16 mouse cellular contexts compared by ENCODE assay signal in genomic region chr10:86196414-86197025, GRCm38 (mm10).
"Had no signal": no experiment of that assay in that cellular context is flagged by ENCODE, and none has a peak within 500 bp of the region (broad histone marks: within the 10 kb centered on the region; RNA-seq: fewer than 3 reads in every experiment).

No protein-coding gene starts in this region.

- H3K4me2 ChIP-seq: liver, embryonic 13.5 days; liver, embryonic 15.5 days; lung, embryonic 14.5 days; midbrain, embryonic 11.5 days; midbrain, embryonic 13.5 days; midbrain, embryonic 15.5 days; neural tube, embryonic 12.5 days; stomach, embryonic 15.5 days had no signal

- ATAC-seq: liver, postnatal 0 days; midbrain, embryonic 13.5 days; midbrain, embryonic 15.5 days had no signal

- H3K4me3 ChIP-seq: liver, embryonic 13.5 days; liver, embryonic 15.5 days; megakaryocyte, embryonic 14.5 days; midbrain, embryonic 13.5 days; midbrain, embryonic 15.5 days; neural tube, embryonic 12.5 days; stomach, embryonic 15.5 days had no signal

- H3K9me3 ChIP-seq: liver, embryonic 13.5 days; liver, embryonic 15.5 days; megakaryocyte, embryonic 14.5 days; midbrain, embryonic 13.5 days; midbrain, embryonic 15.5 days; neural tube, embryonic 12.5 days; stomach, embryonic 15.5 days had no signal

- H3K27ac ChIP-seq: liver, embryonic 13.5 days; liver, embryonic 15.5 days; macrophage; midbrain, embryonic 13.5 days; midbrain, embryonic 15.5 days; neural tube, embryonic 12.5 days; stomach, embryonic 15.5 days; stomach, postnatal 0 days had no signal

- H3K36me3 ChIP-seq: liver, embryonic 13.5 days; liver, embryonic 15.5 days; midbrain, embryonic 13.5 days; midbrain, embryonic 15.5 days; neural tube, embryonic 12.5 days; stomach, embryonic 15.5 days had no signal

- H3K27me3 ChIP-seq: liver, embryonic 13.5 days; liver, embryonic 15.5 days; midbrain, embryonic 13.5 days; midbrain, embryonic 15.5 days; neural tube, embryonic 12.5 days; stomach, embryonic 15.5 days had no signal

- H3K4me1 ChIP-seq: liver, embryonic 13.5 days; liver, embryonic 15.5 days; midbrain, embryonic 15.5 days; neural tube, embryonic 12.5 days had no signal

- H3K9ac ChIP-seq: liver, embryonic 13.5 days; liver, embryonic 15.5 days; liver, postnatal 0 days; lung, embryonic 14.5 days; midbrain, embryonic 13.5 days; midbrain, embryonic 15.5 days; neural tube, embryonic 12.5 days; stomach, embryonic 15.5 days had no signal

- DNase-seq: liver, embryonic 13.5 days; liver, postnatal 0 days; lung, embryonic 14.5 days; right cerebral cortex, postnatal 14 days; thymus, adult 2 months; thymus, postnatal 25 days; thymus, postnatal 4 days had no signal
